Mouse (Mus musculus): ENCODE measurements around the gene Olfr315. TPM values are rescaled to one million over a fixed set of nuclear protein-coding genes. Genes with fewer than 3 reads are reported as not detected.
"Not testable (repeated sequence)": the region's sequence is repeated elsewhere in the genome, so short reads cannot be mapped to it uniquely, and the experiment has no call there.

Olfr315 gene
- polyA plus RNA-seq, 1 experiment from 2014 or later: not detected

DNA sequence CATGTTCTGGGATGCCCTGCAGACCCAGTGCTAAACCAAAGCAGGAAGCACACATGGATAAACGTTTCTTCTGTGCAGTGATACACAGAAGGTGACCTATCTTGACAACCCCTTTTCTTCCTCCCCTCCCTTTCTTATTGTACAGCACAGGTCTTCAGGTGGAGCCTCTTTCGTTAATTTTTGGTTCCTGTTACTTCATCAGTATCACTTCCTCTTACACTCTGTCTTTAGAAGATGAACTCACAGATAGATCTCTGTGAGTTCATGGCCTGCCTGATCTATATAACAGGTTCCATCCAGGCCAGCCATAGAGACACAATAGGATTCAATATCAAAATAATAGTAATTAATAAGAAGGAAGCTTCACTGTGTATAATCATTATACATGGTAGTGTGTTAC, 17.1 kb downstream of the Olfr315 start:
- 56% methylated on average over 2 of the region's 2 CpGs for WGBS

DNA sequence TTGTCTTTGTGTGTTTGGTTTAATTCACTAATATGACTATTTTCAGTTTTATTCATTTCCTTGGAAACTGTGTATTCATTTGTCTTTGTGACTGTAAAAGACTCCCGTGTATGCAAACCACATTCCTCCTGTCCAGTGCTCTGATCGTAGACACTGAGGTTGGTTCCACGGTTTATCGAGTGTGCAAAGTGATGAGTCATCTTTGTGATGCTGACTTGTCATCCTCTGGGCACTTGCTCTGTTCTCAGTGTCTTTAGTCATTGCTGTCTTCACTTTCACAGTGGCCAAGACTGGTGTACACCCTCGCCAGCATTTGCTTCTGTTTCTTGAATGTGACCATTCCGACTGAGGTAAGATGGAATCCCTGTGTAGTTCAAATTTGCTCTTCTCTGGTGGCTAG, 17.7 kb downstream of the Olfr315 start:
- H3K4me3 ChIP-seq: no peak overlapping the region
- 81% methylated on average over 6 of the region's 6 CpGs for WGBS
- H3K4me1 ChIP-seq: peaks cover 9% of the 10 kb centered on the region
- H3K36me3 ChIP-seq (replicated peaks): no peaks in the 10 kb centered on the region
- H3K27me3 ChIP-seq (replicated peaks): no peaks in the 10 kb centered on the region
- H3K9ac ChIP-seq: no peak overlapping the region
- no peak for ATAC-seq (replicated peaks)
- no peaks in the 10 kb centered on the region for H3K9me3 ChIP-seq
- H3K4me2 ChIP-seq: no peak overlapping the region
- H3K27ac ChIP-seq: no peak overlapping the region

More for the DNA sequence above, 17.1 kb downstream of the Olfr315 start:
- H3K9ac ChIP-seq: no peak overlapping the region
- no peak overlapping the region for H3K4me3 ChIP-seq
- no peaks in the 10 kb centered on the region for H3K36me3 ChIP-seq (replicated peaks)
- H3K4me2 ChIP-seq: no peak overlapping the region
- H3K27me3 ChIP-seq (replicated peaks): no peaks in the 10 kb centered on the region
- H3K9me3 ChIP-seq: no peaks in the 10 kb centered on the region
- H3K27ac ChIP-seq: no peak overlapping the region
- no peak for ATAC-seq (replicated peaks)
- H3K4me1 ChIP-seq: peaks cover 9% of the 10 kb centered on the region

DNA sequence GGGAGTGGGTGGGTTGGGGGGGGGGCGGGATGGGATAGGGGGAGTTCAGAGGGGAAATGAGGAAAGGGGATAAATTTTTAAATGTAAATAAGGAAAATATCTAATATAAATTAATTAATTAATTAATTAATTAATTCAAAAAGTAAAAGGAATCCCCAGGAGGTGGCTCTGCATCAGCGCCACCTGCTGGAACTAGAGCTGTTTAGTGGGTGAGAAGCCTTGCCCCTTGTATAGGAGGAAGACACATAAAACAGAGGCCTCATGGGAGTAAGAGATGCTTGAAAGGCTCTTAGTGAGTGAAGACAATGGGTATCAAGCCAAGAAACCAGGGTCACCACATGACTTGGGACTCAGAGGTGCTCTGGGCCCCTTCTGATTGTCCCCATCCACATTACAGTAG, 22.9 kb downstream of the Olfr315 start:
- WGBS: 69% methylated on average over 2 of the region's 2 CpGs
- H3K4me2 ChIP-seq: no peak overlapping the region
- no peaks in the 10 kb centered on the region for H3K36me3 ChIP-seq (replicated peaks)
- no peak overlapping the region for H3K27ac ChIP-seq
- no peak for ATAC-seq (replicated peaks)
- H3K9ac ChIP-seq: no peak overlapping the region
- no peaks in the 10 kb centered on the region for H3K9me3 ChIP-seq
- no peaks in the 10 kb centered on the region for H3K27me3 ChIP-seq (replicated peaks)
- H3K4me1 ChIP-seq: no peaks in the 10 kb centered on the region
- H3K4me3 ChIP-seq: no peak overlapping the region

DNA sequence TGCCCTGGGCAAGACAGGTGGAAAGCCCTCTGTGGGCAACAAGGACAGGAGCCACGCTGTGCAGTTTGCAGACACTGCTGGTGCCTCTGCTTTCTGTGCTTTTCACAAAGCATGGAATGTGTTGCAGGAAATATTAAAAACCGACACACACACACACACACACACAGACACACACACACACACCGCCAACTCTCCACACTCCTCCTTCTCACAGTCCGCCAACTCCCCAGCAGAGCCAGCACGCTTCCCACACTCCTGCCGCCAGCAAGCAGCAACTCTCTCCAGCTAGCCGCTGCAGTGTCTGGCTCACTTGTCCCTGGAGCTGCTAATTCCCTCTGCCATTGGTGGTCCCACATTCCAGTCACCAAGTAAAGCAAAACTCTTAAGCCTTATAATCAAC, 23.9 kb downstream of the Olfr315 start:
- H3K4me3 ChIP-seq: no peak overlapping the region
- no peak overlapping the region for H3K4me2 ChIP-seq
- WGBS: 77% methylated on average over 7 of the region's 7 CpGs
- H3K4me1 ChIP-seq: peaks cover 4% of the 10 kb centered on the region; the same call in 1 of the 2 replicates
- H3K9ac ChIP-seq: no peak overlapping the region
- H3K27ac ChIP-seq: no peak overlapping the region
- H3K9me3 ChIP-seq: no peaks in the 10 kb centered on the region
- H3K36me3 ChIP-seq (replicated peaks): no peaks in the 10 kb centered on the region
- no peaks in the 10 kb centered on the region for H3K27me3 ChIP-seq (replicated peaks)
- ATAC-seq (replicated peaks): no peak

DNA sequence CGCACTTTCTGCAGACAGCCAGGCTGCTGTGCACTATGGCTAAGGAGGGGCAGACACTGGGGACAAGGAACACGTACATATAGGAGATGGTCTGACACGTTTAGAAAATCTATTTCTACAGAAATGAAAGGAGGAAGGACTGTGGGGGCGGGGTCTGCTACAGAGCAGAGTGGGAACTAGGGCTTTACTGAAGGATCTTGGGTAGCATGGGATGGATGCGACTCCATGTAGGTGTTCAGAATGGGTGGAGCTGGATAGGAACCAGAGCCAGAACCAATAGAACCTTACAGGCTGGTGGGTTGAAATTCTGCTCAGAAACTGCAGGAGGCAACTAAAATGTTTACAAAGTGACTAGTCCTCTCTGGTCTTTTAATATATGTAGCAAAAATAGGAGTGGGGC, 26.8 kb downstream of the Olfr315 start:
- no peak for ATAC-seq (replicated peaks)
- no peak overlapping the region for H3K9ac ChIP-seq
- 83% methylated on average over 5 of the region's 5 CpGs for WGBS

DNA sequence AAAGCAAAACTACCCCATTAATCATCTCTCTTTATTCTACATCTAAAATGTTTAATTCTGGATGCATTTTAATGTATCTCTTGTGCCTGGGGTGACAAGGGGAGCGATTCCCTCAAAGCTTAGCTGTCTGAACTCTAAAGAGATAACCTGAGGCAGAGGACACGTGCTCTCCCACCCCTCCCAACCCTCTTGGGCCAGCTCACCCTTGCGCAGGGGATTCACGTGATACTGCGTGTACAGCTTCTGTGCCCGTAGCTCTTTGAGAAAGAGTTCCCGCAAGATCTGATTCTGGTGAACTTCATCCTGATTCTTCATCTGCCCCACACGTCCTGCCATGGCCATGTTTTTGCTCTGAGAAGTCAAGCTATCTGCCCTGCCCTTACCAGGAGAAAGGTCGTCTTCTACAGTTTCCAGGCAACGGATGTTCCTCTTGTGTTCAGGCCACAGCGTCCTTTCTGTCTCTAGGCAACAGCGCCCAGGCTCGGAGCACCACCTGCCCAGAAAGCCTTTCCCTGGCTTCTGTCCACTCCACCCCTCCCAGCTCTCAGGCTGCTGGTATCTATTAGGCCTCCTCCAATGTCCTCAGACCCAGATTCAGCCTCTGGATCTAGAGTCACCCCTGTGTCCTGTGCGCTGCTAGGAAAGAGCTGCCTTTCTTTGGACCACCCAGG, 28.7 kb downstream of the Olfr315 start, which contains the start of gene Fam183b:
TSS of gene Fam183b (minus strand) at position 403 of the 671 bp plus-strand sequence.
- Histone ChIP-seq H3K4me3 (peak within 1 kb of the TSS; percentile 10), H3K4me1 (peaks cover 7% of the 10 kb centered on the region; the same call in 1 of the 2 replicates), H3K27ac (no peak within 1 kb of the TSS), H3K36me3 (replicated peaks) (no peaks in the 10 kb centered on the region), H3K9ac (no peak within 1 kb of the TSS), H3K27me3 (replicated peaks) (no peaks in the 10 kb centered on the region), H3K4me2 (peak within 1 kb of the TSS; percentile 37), H3K9me3 (no peaks in the 10 kb centered on the region)
- peak; percentile 74; the same call in 1 of the 2 replicates for ATAC-seq (replicated peaks)
- WGBS: 29% methylated on average over 14 of the region's 14 CpGs

More for the DNA sequence above, 26.8 kb downstream of the Olfr315 start:
- no peak overlapping the region for H3K4me3 ChIP-seq
- no peak overlapping the region for H3K4me2 ChIP-seq
- H3K27ac ChIP-seq: no peak overlapping the region
- H3K36me3 ChIP-seq (replicated peaks): no peaks in the 10 kb centered on the region
- H3K4me1 ChIP-seq: peaks cover 7% of the 10 kb centered on the region; the same call in 1 of the 2 replicates
- no peaks in the 10 kb centered on the region for H3K9me3 ChIP-seq
- H3K27me3 ChIP-seq (replicated peaks): no peaks in the 10 kb centered on the region

DNA sequence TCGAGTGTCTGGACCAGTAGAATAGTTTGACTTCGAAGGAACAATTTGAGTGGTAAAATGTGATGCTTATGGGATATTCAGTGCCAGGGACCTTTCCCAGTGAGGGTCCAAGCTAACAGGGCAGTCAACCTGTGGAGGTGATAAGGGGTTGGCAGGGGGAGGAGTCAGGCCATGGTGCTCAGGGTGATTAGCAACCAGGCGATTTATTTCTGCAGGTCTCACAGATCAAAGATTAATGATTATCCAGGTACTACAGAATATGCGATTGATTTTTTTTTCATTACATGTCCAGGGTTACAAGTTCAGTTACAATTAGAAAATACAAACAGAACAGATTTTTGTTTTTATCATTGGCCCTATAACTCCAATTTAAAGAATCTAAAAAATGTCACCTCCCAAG, 30.9 kb downstream of the Olfr315 start:
- H3K27me3 ChIP-seq (replicated peaks): no peaks in the 10 kb centered on the region
- H3K36me3 ChIP-seq (replicated peaks): no peaks in the 10 kb centered on the region
- no peak for ATAC-seq (replicated peaks)
- no peak overlapping the region for H3K9ac ChIP-seq
- no peak overlapping the region for H3K4me3 ChIP-seq
- WGBS: 74% methylated on average over 4 of the region's 4 CpGs
- no peaks in the 10 kb centered on the region for H3K9me3 ChIP-seq
- no peak overlapping the region for H3K27ac ChIP-seq
- peaks cover 7% of the 10 kb centered on the region; the same call in 1 of the 2 replicates for H3K4me1 ChIP-seq
- no peak overlapping the region for H3K4me2 ChIP-seq

DNA sequence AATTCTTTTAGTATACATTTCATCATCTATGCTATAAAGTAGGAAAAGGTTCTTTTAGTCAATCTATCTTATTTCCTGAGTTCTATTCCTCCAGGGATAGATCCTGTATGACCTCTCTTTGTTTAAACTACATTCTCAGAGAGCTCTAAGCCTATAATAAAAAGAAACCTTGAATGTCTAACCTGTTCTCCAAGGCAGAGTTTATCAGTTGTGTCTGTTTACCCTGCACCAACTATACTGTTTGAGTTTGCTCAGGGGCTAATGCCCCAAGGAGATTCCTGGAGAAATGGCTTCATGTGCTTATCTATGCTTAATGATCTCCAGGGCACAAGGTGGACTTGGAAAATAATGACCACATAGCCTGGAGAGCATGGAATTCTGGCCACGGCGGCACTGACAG, 31.4 kb downstream of the Olfr315 start:
- Histone ChIP-seq H3K4me1 (peaks cover 7% of the 10 kb centered on the region; the same call in 1 of the 2 replicates), H3K9me3 (no peaks in the 10 kb centered on the region), H3K27ac (no peak overlapping the region), H3K4me2 (no peak overlapping the region), H3K9ac (no peak overlapping the region), H3K27me3 (replicated peaks) (no peaks in the 10 kb centered on the region), H3K4me3 (no peak overlapping the region), H3K36me3 (replicated peaks) (no peaks in the 10 kb centered on the region)
- ATAC-seq (replicated peaks): no peak
- 77% methylated on average over 2 of the region's 2 CpGs for whole genome bisulfite sequencing

DNA sequence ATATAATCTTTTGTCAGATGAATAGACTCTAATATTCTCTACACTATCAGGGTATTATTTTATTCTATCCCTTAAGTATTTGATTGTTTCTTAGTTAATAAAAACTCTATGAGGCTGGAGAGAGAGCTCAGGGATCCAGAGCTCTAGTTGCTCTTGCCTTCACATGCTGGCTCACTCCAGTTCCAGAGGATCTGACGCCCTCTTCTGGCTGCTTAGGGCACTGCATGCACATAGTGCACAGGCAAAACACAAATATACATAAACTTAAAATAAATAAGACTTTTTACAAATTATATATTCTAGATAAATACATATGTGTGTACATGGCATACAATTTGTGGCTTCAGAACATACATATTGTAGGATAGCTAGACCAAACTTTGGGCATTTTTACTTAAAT, 39.0 kb downstream of the Olfr315 start:
- no peak overlapping the region for H3K4me3 ChIP-seq
- 16% methylated on average over 1 of the region's 1 CpGs for WGBS
- no peak overlapping the region for H3K27ac ChIP-seq
- no peaks in the 10 kb centered on the region for H3K4me1 ChIP-seq
- H3K9me3 ChIP-seq: no peaks in the 10 kb centered on the region
- ATAC-seq (replicated peaks): no peak
- H3K36me3 ChIP-seq (replicated peaks): no peaks in the 10 kb centered on the region
- H3K9ac ChIP-seq: no peak overlapping the region
- no peaks in the 10 kb centered on the region for H3K27me3 ChIP-seq (replicated peaks)
- no peak overlapping the region for H3K4me2 ChIP-seq

DNA sequence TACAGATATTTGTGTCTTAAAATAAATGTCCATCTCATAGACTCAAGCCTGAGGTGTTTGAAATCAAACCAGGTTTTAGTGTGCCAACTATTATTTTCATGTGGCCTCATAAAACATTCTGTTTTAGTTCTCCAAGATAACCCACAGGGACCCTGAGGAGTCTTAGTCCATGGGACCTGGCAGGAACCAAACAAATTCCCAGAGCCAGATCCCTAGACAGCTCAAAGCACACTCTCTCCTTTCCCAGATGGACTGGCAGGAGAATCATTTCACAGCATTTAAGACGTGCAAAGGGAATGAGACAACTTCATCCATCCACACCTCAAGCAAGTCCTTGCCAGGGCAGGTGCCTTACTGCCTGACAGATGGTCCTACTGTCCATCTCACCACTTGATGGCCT, 41.7 kb downstream of the Olfr315 start, which contains the start of gene Olfr313:
TSS of gene Olfr313 (plus strand) at position 301 of the 400 bp plus-strand sequence.
- H3K4me2 ChIP-seq; ATAC-seq (replicated peaks); H3K27ac ChIP-seq; H3K4me3 ChIP-seq; H3K9me3 ChIP-seq; H3K36me3 ChIP-seq (replicated peaks); H3K27me3 ChIP-seq (replicated peaks); H3K4me1 ChIP-seq; H3K9ac ChIP-seq: not testable (repeated sequence)
- 70% methylated on average over 1 of the region's 1 CpGs for WGBS

DNA sequence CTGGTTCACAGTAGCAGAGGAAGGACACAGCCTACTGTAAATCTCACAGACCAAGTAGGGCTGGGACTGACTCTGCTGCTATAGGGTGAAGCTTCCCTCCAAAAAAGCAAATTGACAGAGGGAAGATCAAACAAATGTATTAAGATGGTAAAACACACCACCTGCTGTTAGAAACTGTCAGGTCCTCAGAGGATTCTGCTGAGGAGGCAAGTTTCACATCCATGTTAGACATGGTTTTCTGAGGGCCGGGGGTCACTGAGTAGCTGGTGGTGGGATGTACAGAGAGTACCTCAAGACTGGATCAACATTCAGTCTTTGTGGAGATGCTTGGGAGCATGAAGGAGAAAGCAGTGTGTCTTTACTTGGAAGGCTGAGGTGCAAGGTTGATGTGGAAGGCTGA, 42.7 kb downstream of the Olfr315 start:
- 75% methylated on average over 1 of the region's 1 CpGs for WGBS
- Histone ChIP-seq H3K27ac (no peak overlapping the region), H3K4me2 (no peak overlapping the region), H3K4me3 (no peak overlapping the region), H3K4me1 (no peaks in the 10 kb centered on the region), H3K9me3 (no peaks in the 10 kb centered on the region), H3K9ac (no peak overlapping the region), H3K36me3 (replicated peaks) (no peaks in the 10 kb centered on the region), H3K27me3 (replicated peaks) (no peaks in the 10 kb centered on the region)
- ATAC-seq (replicated peaks): no peak

DNA sequence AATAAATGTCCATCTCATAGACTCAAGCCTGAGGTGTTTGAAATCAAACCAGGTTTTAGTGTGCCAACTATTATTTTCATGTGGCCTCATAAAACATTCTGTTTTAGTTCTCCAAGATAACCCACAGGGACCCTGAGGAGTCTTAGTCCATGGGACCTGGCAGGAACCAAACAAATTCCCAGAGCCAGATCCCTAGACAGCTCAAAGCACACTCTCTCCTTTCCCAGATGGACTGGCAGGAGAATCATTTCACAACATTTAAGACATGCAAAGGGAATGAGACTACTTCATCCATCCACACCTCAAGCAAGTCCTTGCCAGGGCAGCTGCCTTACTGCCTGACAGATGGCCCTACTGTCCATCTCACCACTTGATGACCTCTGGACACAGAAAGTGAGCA, 55.9 kb downstream of the Olfr315 start, which contains the start of gene Olfr312:
TSS of gene Olfr312 (plus strand) at position 301 of the 400 bp plus-strand sequence.
- not testable (repeated sequence) for H3K27me3 ChIP-seq (replicated peaks); H3K27ac ChIP-seq; H3K9ac ChIP-seq; H3K9me3 ChIP-seq; ATAC-seq (replicated peaks); H3K4me2 ChIP-seq; H3K36me3 ChIP-seq (replicated peaks); H3K4me1 ChIP-seq; H3K4me3 ChIP-seq

DNA sequence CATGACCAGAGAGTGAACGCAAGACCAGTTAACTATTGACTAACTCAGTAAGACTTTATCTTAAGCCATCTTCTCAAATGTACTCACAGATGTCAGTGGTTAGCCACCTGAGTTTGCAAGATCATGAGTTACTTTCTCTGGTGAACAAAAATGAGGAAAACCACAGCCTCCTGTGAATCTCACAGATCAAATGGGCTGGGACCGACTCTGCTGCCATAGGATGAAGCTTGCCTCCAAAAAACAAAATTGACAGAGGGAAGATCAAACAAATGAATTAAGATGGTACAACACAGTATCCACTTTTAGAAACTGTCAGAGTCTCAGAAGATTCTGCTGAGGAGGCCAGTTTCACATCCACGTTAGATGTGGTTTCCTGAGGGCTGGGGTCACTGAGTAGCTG, 56.8 kb downstream of the Olfr315 start:
- Histone ChIP-seq H3K9ac (no peak overlapping the region), H3K27ac (no peak overlapping the region), H3K4me2 (no peak overlapping the region), H3K27me3 (replicated peaks) (no peaks in the 10 kb centered on the region), H3K4me1 (no peaks in the 10 kb centered on the region), H3K36me3 (replicated peaks) (no peaks in the 10 kb centered on the region), H3K4me3 (no peak overlapping the region), H3K9me3 (no peaks in the 10 kb centered on the region)
- ATAC-seq (replicated peaks): no peak
- WGBS: 85% methylated on average over 3 of the region's 3 CpGs
